Mouse (Mus musculus) megakaryocyte-erythroid progenitor cell, adult 5-6 weeks (primary cell): ENCODE measurements around the gene Bahcc1. TPM values are rescaled to one million over a fixed set of nuclear protein-coding genes. Genes with fewer than 3 reads are reported as not detected.
A peak's percentile ranks its signal among the peaks of the same experiment; 100 is the strongest.

ENCODE experiments used
- ATAC-seq: replicated peaks from 2 replicates; pipeline ENCODE4 v1.8.0; 2016; ENCODE audit warnings: mild to moderate bottlenecking, inconsistent platforms; ENCODE audit not compliant: severe bottlenecking, poor library complexity, low FRiP score, low TSS enrichment
- total RNA-seq, 2 experiments: library from RNA; stranded (forward) in 1 of 2; stranded (reverse) in 1 of 2; fragments of 200-1000, 215-1000 nt in 1 of 2; fragments of >200 nt in 1 of 2; fragmentation: Nextera tagmentation in 1 of 2; gene quantifications; 2 replicates each; pipeline ENCODE4 v1.2.3; 2014 to 2017

Gene Bahcc1
- total RNA-seq, 2 experiments from 2014 or later = 6.7 to 30.1 TPM

DNA sequence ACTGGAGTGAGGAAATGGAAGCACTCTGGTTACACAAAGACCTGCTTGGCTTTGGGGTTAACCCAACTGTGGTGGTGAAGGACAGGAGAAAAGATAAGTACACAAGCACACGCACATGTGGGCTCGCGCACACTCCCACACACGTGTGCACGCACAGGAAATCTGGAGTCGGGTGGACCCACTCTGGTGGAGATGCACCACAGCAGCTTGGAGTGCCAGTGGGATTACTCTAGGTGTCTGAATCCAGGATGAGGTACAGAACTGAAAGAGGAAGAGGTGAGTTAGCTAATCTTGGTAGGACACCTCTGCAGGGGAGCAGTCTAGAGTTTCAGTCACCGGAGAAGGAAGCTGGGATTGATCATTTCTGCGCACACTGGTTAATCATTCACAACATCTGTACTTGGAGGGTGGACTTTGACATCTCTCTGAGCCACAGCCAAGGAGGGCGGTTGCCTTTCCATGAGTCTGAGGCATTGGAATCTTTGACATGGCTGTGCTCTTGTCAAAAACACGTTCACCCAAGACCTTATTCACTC, 107.3 kb downstream of the Bahcc1 start:
- peak; percentile 77 for ATAC-seq

DNA sequence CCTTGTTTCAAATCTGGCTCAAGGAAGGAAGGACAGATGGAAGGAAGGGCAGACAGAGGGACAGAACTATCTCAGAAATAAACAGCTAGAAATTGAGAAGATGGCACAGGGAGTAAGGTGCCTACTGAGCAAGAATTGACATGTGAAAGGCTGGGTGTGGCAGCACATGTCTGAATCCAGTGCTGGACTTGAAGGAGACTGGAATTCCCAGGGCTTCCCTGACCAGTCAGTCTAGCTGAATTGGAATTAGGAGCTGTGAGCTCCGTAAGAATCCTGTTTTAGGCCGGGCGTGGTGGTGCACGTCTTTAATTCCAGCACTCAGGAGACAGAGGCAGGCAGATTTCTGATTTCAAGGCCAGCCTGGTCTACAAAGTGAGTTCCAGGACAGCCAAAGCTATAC, 108.9 kb downstream of the Bahcc1 start:
- ATAC-seq = no peak

Other genes with a start within 250 kb of the Bahcc1 start
- gene Aatk, start 185.8 kb upstream of the Bahcc1 start, total RNA-seq (2014; fragmentation: Nextera tagmentation) = 0.62 TPM in 1 of 2 replicates, not detected in the other
- gene Aatk, start 185.8 kb upstream of the Bahcc1 start, total RNA-seq (2017) = not detected in 2 replicates
- 9.6 and 18.9 TPM in 2 replicates for gene Cep131, start 146.1 kb upstream of the Bahcc1 start, total RNA-seq (2014; fragmentation: Nextera tagmentation)
- gene Cep131, start 146.1 kb upstream of the Bahcc1 start, total RNA-seq (2017) = 18.1 and 22.3 TPM in 2 replicates
- gene Tepsin, start 134.2 kb upstream of the Bahcc1 start, total RNA-seq (2014; fragmentation: Nextera tagmentation) = 12.8 and 24.1 TPM in 2 replicates
- 5.0 and 6.0 TPM in 2 replicates for gene Tepsin, start 134.2 kb upstream of the Bahcc1 start, total RNA-seq (2017)
- 36.8 and 74.1 TPM in 2 replicates for gene Ndufaf8, start 134.0 kb upstream of the Bahcc1 start, total RNA-seq (2014; fragmentation: Nextera tagmentation)
- 21.2 and 41.9 TPM in 2 replicates for gene Ndufaf8, start 134.0 kb upstream of the Bahcc1 start, total RNA-seq (2017)
- gene Slc38a10, start 81.6 kb upstream of the Bahcc1 start, total RNA-seq (2014; fragmentation: Nextera tagmentation) = 47.0 and 56.6 TPM in 2 replicates
- 33.2 and 37.4 TPM in 2 replicates for gene Slc38a10, start 81.6 kb upstream of the Bahcc1 start, total RNA-seq (2017)
- 774 and 823 TPM in 2 replicates for gene Actg1, start 115.6 kb downstream of the Bahcc1 start, total RNA-seq (2014; fragmentation: Nextera tagmentation)
- gene Actg1, start 115.6 kb downstream of the Bahcc1 start, total RNA-seq (2017) = 492 and 662 TPM in 2 replicates
- gene Fscn2, start 128.6 kb downstream of the Bahcc1 start, total RNA-seq (2014; fragmentation: Nextera tagmentation) = not detected in 2 replicates
- not detected in 2 replicates for gene Fscn2, start 128.6 kb downstream of the Bahcc1 start, total RNA-seq (2017)
- gene Faap100, start 145.8 kb downstream of the Bahcc1 start, total RNA-seq (2014; fragmentation: Nextera tagmentation) = 31.0 and 34.7 TPM in 2 replicates
- gene Faap100, start 145.8 kb downstream of the Bahcc1 start, total RNA-seq (2017) = 11.3 and 11.6 TPM in 2 replicates
- 59.3 and 65.2 TPM in 2 replicates for gene Nploc4, start 204.8 kb downstream of the Bahcc1 start, total RNA-seq (2014; fragmentation: Nextera tagmentation)
- gene Nploc4, start 204.8 kb downstream of the Bahcc1 start, total RNA-seq (2017) = 32.5 and 41.1 TPM in 2 replicates
- not detected in 2 replicates for gene Tspan10, start 209.7 kb downstream of the Bahcc1 start, total RNA-seq (2014; fragmentation: Nextera tagmentation)
- not detected in 2 replicates for gene Tspan10, start 209.7 kb downstream of the Bahcc1 start, total RNA-seq (2017)
- 0.37 TPM in 1 of 2 replicates, not detected in the other for gene Pde6g, start 220.6 kb downstream of the Bahcc1 start, total RNA-seq (2014; fragmentation: Nextera tagmentation)
- gene Pde6g, start 220.6 kb downstream of the Bahcc1 start, total RNA-seq (2017) = 0.38 TPM in 1 of 2 replicates, not detected in the other
- 8.0 and 20.5 TPM in 2 replicates for gene Oxld1, start 225.1 kb downstream of the Bahcc1 start, total RNA-seq (2014; fragmentation: Nextera tagmentation)
- 14.0 and 27.9 TPM in 2 replicates for gene Oxld1, start 225.1 kb downstream of the Bahcc1 start, total RNA-seq (2017)
- gene Ccdc137, start 225.2 kb downstream of the Bahcc1 start, total RNA-seq (2014; fragmentation: Nextera tagmentation) = 36.1 and 67.6 TPM in 2 replicates
- 70.0 and 99.8 TPM in 2 replicates for gene Ccdc137, start 225.2 kb downstream of the Bahcc1 start, total RNA-seq (2017)
- gene Arl16, start 234.7 kb downstream of the Bahcc1 start, total RNA-seq (2014; fragmentation: Nextera tagmentation) = 11.2 and 14.7 TPM in 2 replicates
- 8.8 and 21.9 TPM in 2 replicates for gene Arl16, start 234.7 kb downstream of the Bahcc1 start, total RNA-seq (2017)